Mouse (Mus musculus) spleen, adult 10 weeks (tissue): Measurements from ENCODE around the gene Nxf3. TPM values are rescaled to one million over a fixed set of nuclear protein-coding genes. Genes with fewer than 3 reads are reported as not detected.

Experiments
- polyA plus RNA-seq: library from polyadenylated mRNA; stranded (reverse); fragments of 350-450 nt; fragmentation: Illumina TruSeq; extraction: RNeasy Lipid Tissue Mini Kit (QIAGEN cat#74804); gene quantifications from one replicate; pipeline ENCODE4 v1.2.3, GENCODE M21; 2015; ENCODE audit warnings: low replicate concordance; ENCODE audit not compliant: insufficient read depth

Nxf3 gene
- polyA plus RNA-seq = not detected

GRCm38 (mm10) chrX:136085155-136085554 lies at the start of gene Nxf3:
Gene Nxf3, minus strand, starts transcription at chrX:136085255.

GRCm38 (mm10) chrX:136068020-136068419 lies 17.0 kb downstream of the Nxf3 start, which contains the start of gene Bex2:
Gene Bex2, minus strand, starts transcription at chrX:136068236.

GRCm38 (mm10) chrX:136032799-136033763 lies 52.0 kb downstream of the Nxf3 start, which contains the start of gene Arxes1:
Gene Arxes1, plus strand, starts transcription at chrX:136033367.

Other genes with a start within 250 kb of the Nxf3 start
- 7.5 TPM for gene Gprasp2, start 246.2 kb downstream of the Nxf3 start, polyA plus RNA-seq
- 4.7 TPM for gene Arxes2, start 91.4 kb downstream of the Nxf3 start, polyA plus RNA-seq
- 0.88 TPM for gene Arxes1, start 51.9 kb downstream of the Nxf3 start, polyA plus RNA-seq
- gene Bex2, start 17.0 kb downstream of the Nxf3 start, polyA plus RNA-seq = not detected
- 3.1 TPM for gene Bex4, start 53.7 kb upstream of the Nxf3 start, polyA plus RNA-seq
- gene Tceal8, start 87.1 kb upstream of the Nxf3 start, polyA plus RNA-seq = 26.0 TPM
- not detected for gene Tceal5, start 118.6 kb upstream of the Nxf3 start, polyA plus RNA-seq
- gene Tceal7, start 129.5 kb upstream of the Nxf3 start, polyA plus RNA-seq = not detected
- gene Bex1, start 130.3 kb upstream of the Nxf3 start, polyA plus RNA-seq = not detected
- 89.0 TPM for gene Tceal9, start 159.8 kb upstream of the Nxf3 start, polyA plus RNA-seq
- gene Bex3, start 185.0 kb upstream of the Nxf3 start, polyA plus RNA-seq = 51.5 TPM